Mouse (Mus musculus): ENCODE data around the gene Snx17.

DNA sequence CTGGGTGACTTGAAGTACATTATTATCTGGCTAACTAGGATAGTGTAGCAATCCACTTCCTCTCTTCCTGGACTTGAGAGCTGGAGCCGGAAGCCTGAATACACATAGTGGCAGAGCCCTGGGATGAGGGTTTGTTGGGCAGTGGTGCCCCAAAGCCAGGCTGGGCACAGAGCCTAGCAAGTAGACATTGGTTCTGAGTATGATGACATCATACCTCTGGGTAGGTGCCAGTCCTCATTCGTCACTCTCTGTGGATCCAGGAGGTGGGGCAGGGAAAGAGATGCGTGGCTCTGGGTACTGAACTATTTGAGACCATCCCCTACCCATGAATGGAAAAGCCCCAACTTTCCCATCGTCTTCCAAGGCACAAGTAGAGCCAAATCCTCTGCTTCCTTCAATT lies 43.2 kb upstream of the Snx17 start:
- TF ChIP-seq CTCF (IDR thresholded peaks at IDR 0.05; ENCODE audit: insufficient read depth, low read length) (no peak), POLR2A (IDR thresholded peaks at IDR 0.05; ENCODE audit: borderline replicate concordance, extremely low read depth, low read depth, low read length) (no peak)
